Mouse (Mus musculus) stomach, postnatal 0 days (tissue): ENCODE measurements at regions not wholly inside any gene's neighbourhood (a gene's known extent, or its start where the extent isn't known, plus 50 kb on each side); places are given as distances from the start of the nearest gene placed in this dataset.
"Not testable (repeated sequence)": the region's sequence is repeated elsewhere in the genome, so short reads cannot be mapped to it uniquely, and the experiment has no call there.

Source experiments
- ATAC-seq: fragments of 200-750 bp; cut with Nextera tagmentation; 2 replicates; pipeline ENCODE4 v1.8.0; 2017; ENCODE audit not compliant: low FRiP score, low TSS enrichment
- DNase-seq: peaks from one replicate; pipeline ENCODE4 v3.0.0-alpha.2; 2016; ENCODE audit warnings: low spot score
- H3K27ac ChIP-seq: fragments of 300-500 bp; sonication (generic); replicated peaks from 2 replicates; pipeline ENCODE4 v1.5.1; 2014; ENCODE audit warnings: mild to moderate bottlenecking, control low read depth
- H3K27me3 ChIP-seq: fragments of 300-500 bp; sonication (generic); 2 replicates; pipeline ENCODE4 v1.6.1; 2014; ENCODE audit warnings: low read length; ENCODE audit not compliant: control insufficient read depth, insufficient read depth
- H3K36me3 ChIP-seq: fragments of 300-500 bp; sonication (generic); 2 replicates; pipeline ENCODE4 v1.6.1; 2014; ENCODE audit warnings: low read length, mixed read lengths; ENCODE audit not compliant: control insufficient read depth, insufficient read depth
- H3K4me1 ChIP-seq: fragments of 300-500 bp; sonication (generic); replicated peaks from 2 replicates; pipeline ENCODE4 v1.6.1; 2014; ENCODE audit warnings: antibody characterized with exemption; ENCODE audit not compliant: control insufficient read depth, insufficient read depth
- H3K4me2 ChIP-seq: fragments of 300-500 bp; sonication (generic); replicated peaks from 2 replicates; pipeline ENCODE4 v1.6.1; 2014; ENCODE audit warnings: low read depth, mild to moderate bottlenecking, control low read depth, moderate library complexity
- H3K4me3 ChIP-seq: fragments of 300-500 bp; sonication (generic); 2 replicates; pipeline ENCODE4 v1.5.1; 2014; ENCODE audit warnings: low read depth, low read length, control low read depth
- H3K9ac ChIP-seq: fragments of 300-500 bp; sonication (generic); 2 replicates; pipeline ENCODE4 v1.6.1; 2014; ENCODE audit warnings: mild to moderate bottlenecking, low read length, control low read depth, mixed read lengths
- H3K9me3 ChIP-seq: fragments of 300-500 bp; sonication (generic); 2 replicates; pipeline ENCODE4 v1.6.1; 2016; ENCODE audit warnings: low read length; ENCODE audit not compliant: control insufficient read depth
- CTCF ChIP-seq: IDR thresholded peaks from 2 replicates; pipeline ENCODE4 v1.5.1; 2016; ENCODE audit warnings: antibody characterized with exemption, low read depth, mild to moderate bottlenecking, moderate library complexity
- EP300 ChIP-seq: optimal IDR thresholded peaks from 2 replicates; pipeline ENCODE3; 2016; ENCODE audit warnings: antibody characterized with exemption
- WGBS: fragments of 180-500 bp; shearing (Covaris S2); extraction: QIAGEN DNeasy Blood & Tissue Kit; methylation state at CpG from one replicate; pipeline ENCODE4 v1.1.7; 2014; 5-methylcytosine and 5-hydroxymethylcytosine counted together

- H3K27ac ChIP-seq = no peak overlapping the region
- H3K36me3 ChIP-seq = no peaks in the 10 kb centered on the region
- TF ChIP-seq CTCF (no peak), EP300 (no peak)
- H3K9ac ChIP-seq = no peak overlapping the region
- no peak for ATAC-seq
- no peak overlapping the region for H3K4me3 ChIP-seq
- no peak overlapping the region for H3K4me2 ChIP-seq
- no peak for DNase-seq
- WGBS = 84% methylated on average over 3 of the region's 3 CpGs
- no peaks in the 10 kb centered on the region for H3K4me1 ChIP-seq
- no peaks in the 10 kb centered on the region for H3K27me3 ChIP-seq
- no peaks in the 10 kb centered on the region for H3K9me3 ChIP-seq
These were observed 120.5 kb upstream of the Fhl2 start for GRCm38 (mm10) chr1:43317076-43317871.

GRCm38 (mm10) chr1:43333488-43333887, 110.9 kb upstream of the Nck2 start:
- H3K36me3 ChIP-seq, DNase-seq: not testable (repeated sequence)
- 92% methylated on average over 10 of the region's 10 CpGs for WGBS

GRCm38 (mm10) chr1:43337168-43337784, 107.1 kb upstream of the Nck2 start:
- DNase-seq (peak; percentile 21), ATAC-seq (peak; percentile 53; the same call in 1 of the 2 replicates)
- H3K36me3 ChIP-seq = no peaks in the 10 kb centered on the region
- 77% methylated on average over 3 of the region's 3 CpGs for WGBS
- TF ChIP-seq EP300 = no peak
- TF ChIP-seq CTCF = no peak
- no peaks in the 10 kb centered on the region for H3K9me3 ChIP-seq
- H3K4me2 ChIP-seq = no peak overlapping the region
- peak overlapping the region; percentile 53 for H3K27ac ChIP-seq
- H3K4me3 ChIP-seq = no peak overlapping the region
- no peaks in the 10 kb centered on the region for H3K4me1 ChIP-seq
- H3K27me3 ChIP-seq = no peaks in the 10 kb centered on the region
- no peak overlapping the region for H3K9ac ChIP-seq

More at GRCm38 (mm10) chr1:43333488-43333887, 110.9 kb upstream of the Nck2 start:
- H3K9ac ChIP-seq, ATAC-seq, H3K27me3 ChIP-seq, H3K9me3 ChIP-seq, H3K4me2 ChIP-seq, H3K27ac ChIP-seq, H3K4me3 ChIP-seq, H3K4me1 ChIP-seq: not testable (repeated sequence)

- H3K27ac ChIP-seq = peak overlapping the region; percentile 40
- TF ChIP-seq EP300 (no peak), CTCF (no peak)
- no peak overlapping the region for H3K4me2 ChIP-seq
- no peak overlapping the region for H3K9ac ChIP-seq
- H3K27me3 ChIP-seq = no peaks in the 10 kb centered on the region
- no peaks in the 10 kb centered on the region for H3K4me1 ChIP-seq
- 43% methylated on average over 6 of the region's 6 CpGs for WGBS
- H3K9me3 ChIP-seq = no peaks in the 10 kb centered on the region
- DNase-seq (no peak), ATAC-seq (no peak; the same call in 1 of the 2 replicates)
- H3K36me3 ChIP-seq = no peaks in the 10 kb centered on the region
- H3K4me3 ChIP-seq = no peak overlapping the region
These were observed 106.1 kb upstream of the Nck2 start for GRCm38 (mm10) chr1:43338096-43338915.

GRCm38 (mm10) chr1:43342848-43343247, 101.5 kb upstream of the Nck2 start:
- no peak for DNase-seq
- no peak overlapping the region for H3K9ac ChIP-seq
- no peak overlapping the region for H3K27ac ChIP-seq
- 69% methylated on average over 2 of the region's 2 CpGs for WGBS
- no peaks in the 10 kb centered on the region for H3K27me3 ChIP-seq
- no peaks in the 10 kb centered on the region for H3K4me1 ChIP-seq
- H3K4me2 ChIP-seq = no peak overlapping the region
- H3K9me3 ChIP-seq = no peaks in the 10 kb centered on the region
- H3K36me3 ChIP-seq = no peaks in the 10 kb centered on the region
- ATAC-seq = no peak; the same call in 1 of the 2 replicates
- no peak overlapping the region for H3K4me3 ChIP-seq
- TF ChIP-seq EP300 (no peak), CTCF (no peak)
